Mouse (Mus musculus): ENCODE data around the gene Nhs. TPM values are rescaled to one million over a fixed set of nuclear protein-coding genes. Genes with fewer than 3 reads are reported as not detected.

Nhs gene
- polyA plus RNA-seq, 1 experiment = 0.67 TPM

- Histone ChIP-seq H3K4me3 (replicated peaks; ENCODE audit: control insufficient read depth, low read depth, low read length) (no peak overlapping the region), H3K4me1 (ENCODE audit: control insufficient read depth, insufficient read depth, low read length) (no peaks in the 10 kb centered on the region), H3K27ac (ENCODE audit: control insufficient read depth, insufficient read depth, low read depth, low read length, poor library complexity) (no peak overlapping the region)
- TF ChIP-seq CTCF (IDR thresholded peaks at IDR 0.05; ENCODE audit: control insufficient read depth, insufficient read depth, low read length) (no peak), POLR2A (IDR thresholded peaks at IDR 0.05; ENCODE audit: borderline replicate concordance, control insufficient read depth, low read depth, low read length) (no peak)
- WGBS = 19% methylated on average over 3 of the region's 3 CpGs
These were observed 186.0 kb downstream of the Nhs start for GRCm38 (mm10) chrX:161973572-161973971.

GRCm38 (mm10) chrX:161972723-161973122 is 186.8 kb downstream of the Nhs start:
- H3K27ac ChIP-seq (ENCODE audit: control insufficient read depth, insufficient read depth, low read depth, low read length, poor library complexity) = no peak overlapping the region
- no peaks in the 10 kb centered on the region for H3K4me1 ChIP-seq (ENCODE audit: control insufficient read depth, insufficient read depth, low read length)
- no peak overlapping the region for H3K4me3 ChIP-seq (replicated peaks; ENCODE audit: control insufficient read depth, low read depth, low read length)
- TF ChIP-seq CTCF (IDR thresholded peaks at IDR 0.05; ENCODE audit: control insufficient read depth, insufficient read depth, low read length) (no peak), POLR2A (IDR thresholded peaks at IDR 0.05; ENCODE audit: borderline replicate concordance, control insufficient read depth, low read depth, low read length) (no peak)

- H3K27ac ChIP-seq (ENCODE audit: control insufficient read depth, insufficient read depth, low read depth, low read length, poor library complexity) = no peak overlapping the region
- TF ChIP-seq CTCF (IDR thresholded peaks at IDR 0.05; ENCODE audit: control insufficient read depth, insufficient read depth, low read length) = no peak
- no peak for TF ChIP-seq POLR2A (IDR thresholded peaks at IDR 0.05; ENCODE audit: borderline replicate concordance, control insufficient read depth, low read depth, low read length)
- WGBS = 57% methylated on average over 3 of the region's 3 CpGs
These were observed 187.5 kb downstream of the Nhs start for GRCm38 (mm10) chrX:161971961-161972502.

GRCm38 (mm10) chrX:161971131-161971530 is 188.4 kb downstream of the Nhs start:
- 88% methylated on average over 1 of the region's 1 CpGs for WGBS
- Histone ChIP-seq H3K27ac (ENCODE audit: control insufficient read depth, insufficient read depth, low read depth, low read length, poor library complexity) (no peak overlapping the region), H3K4me1 (ENCODE audit: control insufficient read depth, insufficient read depth, low read length) (no peaks in the 10 kb centered on the region), H3K4me3 (replicated peaks; ENCODE audit: control insufficient read depth, low read depth, low read length) (no peak overlapping the region)
- TF ChIP-seq POLR2A (IDR thresholded peaks at IDR 0.05; ENCODE audit: borderline replicate concordance, control insufficient read depth, low read depth, low read length) = no peak
- TF ChIP-seq CTCF (IDR thresholded peaks at IDR 0.05; ENCODE audit: control insufficient read depth, insufficient read depth, low read length) = no peak

More at GRCm38 (mm10) chrX:161971961-161972502, 187.5 kb downstream of the Nhs start:
- Histone ChIP-seq H3K4me1 (ENCODE audit: control insufficient read depth, insufficient read depth, low read length) (no peaks in the 10 kb centered on the region), H3K4me3 (replicated peaks; ENCODE audit: control insufficient read depth, low read depth, low read length) (no peak overlapping the region)

GRCm38 (mm10) chrX:161967692-161968091 is 191.8 kb downstream of the Nhs start:
- 48% methylated on average over 4 of the region's 4 CpGs for WGBS
- no peaks in the 10 kb centered on the region for H3K4me1 ChIP-seq (ENCODE audit: control insufficient read depth, insufficient read depth, low read length)
- TF ChIP-seq CTCF (IDR thresholded peaks at IDR 0.05; ENCODE audit: control insufficient read depth, insufficient read depth, low read length) (no peak), POLR2A (IDR thresholded peaks at IDR 0.05; ENCODE audit: borderline replicate concordance, control insufficient read depth, low read depth, low read length) (no peak)
- no peak overlapping the region for H3K4me3 ChIP-seq (replicated peaks; ENCODE audit: control insufficient read depth, low read depth, low read length)
- no peak overlapping the region for H3K27ac ChIP-seq (ENCODE audit: control insufficient read depth, insufficient read depth, low read depth, low read length, poor library complexity)

GRCm38 (mm10) chrX:161963372-161963771 is 196.2 kb downstream of the Nhs start:
- no peak overlapping the region for H3K27ac ChIP-seq (ENCODE audit: control insufficient read depth, insufficient read depth, low read depth, low read length, poor library complexity)
- no peak overlapping the region for H3K4me3 ChIP-seq (replicated peaks; ENCODE audit: control insufficient read depth, low read depth, low read length)
- no peak for TF ChIP-seq CTCF (IDR thresholded peaks at IDR 0.05; ENCODE audit: control insufficient read depth, insufficient read depth, low read length)
- no peak for TF ChIP-seq POLR2A (IDR thresholded peaks at IDR 0.05; ENCODE audit: borderline replicate concordance, control insufficient read depth, low read depth, low read length)
- H3K4me1 ChIP-seq (ENCODE audit: control insufficient read depth, insufficient read depth, low read length) = no peaks in the 10 kb centered on the region

GRCm38 (mm10) chrX:161962855-161963254 is 196.7 kb downstream of the Nhs start:
- Histone ChIP-seq H3K4me3 (replicated peaks; ENCODE audit: control insufficient read depth, low read depth, low read length) (no peak overlapping the region), H3K27ac (ENCODE audit: control insufficient read depth, insufficient read depth, low read depth, low read length, poor library complexity) (no peak overlapping the region), H3K4me1 (ENCODE audit: control insufficient read depth, insufficient read depth, low read length) (no peaks in the 10 kb centered on the region)
- no peak for TF ChIP-seq CTCF (IDR thresholded peaks at IDR 0.05; ENCODE audit: control insufficient read depth, insufficient read depth, low read length)
- TF ChIP-seq POLR2A (IDR thresholded peaks at IDR 0.05; ENCODE audit: borderline replicate concordance, control insufficient read depth, low read depth, low read length) = no peak
- WGBS = 87% methylated on average over 1 of the region's 1 CpGs

GRCm38 (mm10) chrX:161961756-161962155 is 197.8 kb downstream of the Nhs start:
- Histone ChIP-seq H3K4me1 (ENCODE audit: control insufficient read depth, insufficient read depth, low read length) (no peaks in the 10 kb centered on the region), H3K27ac (ENCODE audit: control insufficient read depth, insufficient read depth, low read depth, low read length, poor library complexity) (no peak overlapping the region), H3K4me3 (replicated peaks; ENCODE audit: control insufficient read depth, low read depth, low read length) (no peak overlapping the region)
- WGBS = 79% methylated on average over 6 of the region's 6 CpGs
- TF ChIP-seq CTCF (IDR thresholded peaks at IDR 0.05; ENCODE audit: control insufficient read depth, insufficient read depth, low read length) (no peak), POLR2A (IDR thresholded peaks at IDR 0.05; ENCODE audit: borderline replicate concordance, control insufficient read depth, low read depth, low read length) (no peak)

- no peaks in the 10 kb centered on the region for H3K4me1 ChIP-seq (ENCODE audit: control insufficient read depth, insufficient read depth, low read length)
- no peak overlapping the region for H3K27ac ChIP-seq (ENCODE audit: control insufficient read depth, insufficient read depth, low read depth, low read length, poor library complexity)
- TF ChIP-seq POLR2A (IDR thresholded peaks at IDR 0.05; ENCODE audit: borderline replicate concordance, control insufficient read depth, low read depth, low read length) (no peak), CTCF (IDR thresholded peaks at IDR 0.05; ENCODE audit: control insufficient read depth, insufficient read depth, low read length) (no peak)
- WGBS = 62% methylated on average over 4 of the region's 4 CpGs
- no peak overlapping the region for H3K4me3 ChIP-seq (replicated peaks; ENCODE audit: control insufficient read depth, low read depth, low read length)
These were observed 198.4 kb downstream of the Nhs start for GRCm38 (mm10) chrX:161961176-161961575.

Data from bone marrow, adult 2 months (tissue).